Mouse (Mus musculus) testis, adult 2 months (tissue): ENCODE results near the gene Acy3.

Experiments
- CTCF ChIP-seq: fragments of 200-500 bp; IDR thresholded peaks from 2 replicates; pipeline ENCODE4 v1.5.1; 2012; ENCODE audit warnings: low read depth, mild to moderate bottlenecking, inconsistent platforms, low read length, moderate library complexity; ENCODE audit not compliant: control insufficient read depth, insufficient read depth, insufficient replicate concordance
- POLR2A ChIP-seq: fragments of 200-500 bp; IDR thresholded peaks from 2 replicates; pipeline ENCODE4 v1.6.1; 2012; ENCODE audit warnings: low read depth, mild to moderate bottlenecking, inconsistent platforms, low read length, moderate library complexity; ENCODE audit not compliant: control insufficient read depth

DNA sequence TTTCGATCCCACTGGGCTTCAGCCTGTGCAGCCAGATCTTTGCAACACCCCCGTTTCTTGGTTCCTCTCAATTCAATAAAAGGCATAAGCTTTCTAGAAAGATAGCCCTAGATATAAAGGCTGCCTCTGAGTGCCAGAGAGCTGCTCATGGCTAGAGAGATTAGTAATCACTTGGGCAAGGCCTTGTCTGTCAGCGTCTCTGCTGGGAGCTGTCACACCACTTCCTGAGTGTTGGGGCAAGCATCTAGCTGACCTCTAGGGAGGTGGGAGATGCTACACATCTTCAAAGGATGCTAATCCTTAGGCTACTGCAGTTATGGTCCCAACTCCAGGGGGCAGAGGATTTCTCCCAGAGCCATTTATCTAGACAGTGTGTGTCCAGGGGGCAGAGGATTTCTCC, 19.1 kb upstream of the Acy3 start:
- TF ChIP-seq POLR2A (no peak), CTCF (no peak)
